Mouse (Mus musculus) hematopoietic stem cell, adult 5-6 weeks (primary cell): ENCODE measurements around the gene Ifi213. TPM values are rescaled to one million over a fixed set of nuclear protein-coding genes. Genes with fewer than 3 reads are reported as not detected.

Experiments
- total RNA-seq: library from RNA; stranded (forward); fragments of 172-1452, 232-1000 nt; gene quantifications from 2 replicates; pipeline ENCODE4 v1.2.3, GENCODE M21; 2017

Gene Ifi213
- total RNA-seq, 1 experiment from 2014 or later = 3.8 TPM

Other genes with a start within 250 kb of the Ifi213 start
- gene Aim2, start 248.4 kb downstream of the Ifi213 start, total RNA-seq = 76.8 and 118 TPM in 2 replicates
- 1.8 TPM in 1 of 2 replicates, not detected in the other for gene Cadm3, start 231.6 kb downstream of the Ifi213 start, total RNA-seq
- gene Ifi206, start 108.2 kb downstream of the Ifi213 start, total RNA-seq = 3.3 and 5.6 TPM in 2 replicates
- 1.2 TPM in 1 of 2 replicates, not detected in the other for gene Ifi214, start 63.3 kb downstream of the Ifi213 start, total RNA-seq
- gene Ifi209, start 31.6 kb upstream of the Ifi213 start, total RNA-seq = 13.1 and 15.7 TPM in 2 replicates
- 1.5 TPM in 1 of 2 replicates, not detected in the other for gene Ifi208, start 74.4 kb upstream of the Ifi213 start, total RNA-seq
- 0.25 and 0.75 TPM in 2 replicates for gene Ifi207, start 142.5 kb upstream of the Ifi213 start, total RNA-seq
- gene Ifi204, start 167.7 kb upstream of the Ifi213 start, total RNA-seq = 1.5 and 13.1 TPM in 2 replicates